Mouse (Mus musculus): ENCODE results near the gene Tas2r144.

The Tas2r144 gene

DNA sequence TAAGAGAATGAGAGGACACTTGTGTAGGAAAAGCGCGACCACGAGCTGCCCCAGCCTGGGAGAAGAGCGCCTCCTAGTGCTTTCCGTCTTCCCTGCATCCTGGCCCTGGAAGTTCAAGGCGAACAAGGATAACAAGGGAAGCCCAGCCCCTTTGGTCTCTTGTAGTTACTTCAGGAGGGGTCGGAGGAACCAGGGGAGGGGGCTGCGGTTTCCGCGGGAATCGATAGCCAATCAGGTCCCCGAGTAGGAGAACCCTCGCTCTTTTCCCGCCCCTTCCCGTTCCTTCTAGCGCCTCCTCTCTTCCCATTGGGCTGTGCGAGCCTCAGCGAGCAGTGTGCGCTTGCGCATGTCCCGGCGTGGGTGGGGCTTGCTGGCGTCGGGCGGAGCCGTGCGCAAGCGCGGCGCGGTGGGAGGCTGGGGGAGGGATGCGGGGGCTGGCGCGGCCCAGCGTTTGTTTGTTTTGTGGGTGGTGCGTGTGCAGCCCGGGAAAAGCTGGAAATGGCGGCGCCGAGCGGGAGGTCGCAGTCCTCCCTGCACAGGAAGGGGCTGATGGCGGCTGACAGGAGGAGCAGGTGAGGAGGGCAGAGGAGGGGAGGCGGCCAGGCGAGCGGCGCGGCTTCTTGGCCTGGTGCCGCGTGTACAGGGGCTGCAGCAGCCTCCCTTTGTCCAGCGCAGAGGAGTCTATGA lies 49.6 kb downstream of the Tas2r144 start, which contains the start of gene Casp2:
Casp2 (plus strand) TSS at position 360 of the 687 bp plus-strand sequence.
- in situ Hi-C loops (cut with MseI, MboI), result loop anchor here in 1 of 2 experiments (5.0 kb wide), 1 partner anchor 37 kb away; no protein-coding TSS in a partner anchor
